Mouse (Mus musculus) heart, adult 2 months (tissue): ENCODE data around the gene Mfsd9.

Experiments used
- CTCF ChIP-seq: fragments of 200-600 bp; IDR thresholded peaks from 2 replicates; pipeline ENCODE4 v1.8.1; 2022; ENCODE audit warnings: antibody characterized with exemption, mild to moderate bottlenecking, moderate library complexity
- EP300 ChIP-seq: fragments of 200-500 bp; IDR thresholded peaks from 2 replicates; pipeline ENCODE4 v1.6.1; 2011; ENCODE audit warnings: low read depth, low read length, control low read depth; ENCODE audit not compliant: insufficient read depth
- POLR2A ChIP-seq: fragments of 200-500 bp; IDR thresholded peaks from 2 replicates; pipeline ENCODE4 v1.6.1; 2011; ENCODE audit warnings: mild to moderate bottlenecking, low read depth, low read length, control low read depth; ENCODE audit not compliant: insufficient read depth

DNA sequence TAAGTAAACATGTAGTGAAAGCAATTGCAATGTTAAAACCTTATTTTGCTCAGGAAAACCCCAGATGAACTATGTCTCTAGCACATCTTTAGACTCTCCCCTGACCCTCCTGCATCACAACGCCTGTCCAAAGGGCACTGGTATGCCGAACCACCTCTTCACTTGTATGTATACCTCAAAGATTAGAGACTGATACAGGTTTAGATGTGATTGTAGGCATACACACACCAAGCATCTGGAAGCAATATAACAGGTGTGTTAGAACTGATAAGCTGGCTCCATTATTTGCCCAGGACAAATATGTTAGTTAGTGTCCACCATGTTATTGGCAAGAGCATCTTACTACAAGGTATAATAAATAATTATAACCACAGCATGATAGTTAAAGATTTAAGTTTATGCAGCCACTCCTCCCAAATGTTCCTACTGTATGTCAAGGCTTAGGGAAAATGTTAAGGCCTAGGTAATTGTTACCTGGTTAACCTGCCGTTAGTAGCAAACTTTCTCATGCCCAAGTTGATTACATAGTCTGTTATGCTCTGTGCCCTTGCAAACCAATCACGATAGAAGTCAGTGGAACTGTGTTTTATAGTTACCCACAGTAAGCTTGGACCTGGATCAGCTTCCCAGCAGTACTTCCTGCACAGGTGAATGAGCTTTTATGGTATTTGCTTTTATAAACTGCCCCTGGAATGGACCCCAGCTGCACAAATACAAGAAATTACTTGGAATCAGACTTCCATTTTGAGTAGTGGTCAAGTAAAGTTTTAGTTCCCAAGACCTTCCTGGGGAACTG lies 40.4 kb upstream of the Mfsd9 start:
- TF ChIP-seq CTCF (no peak), POLR2A (no peak), EP300 (no peak)
